Mouse (Mus musculus) midbrain, embryonic 11.5 days (tissue): ENCODE measurements around the gene Plxnc1. TPM values are rescaled to one million over a fixed set of nuclear protein-coding genes. Genes with fewer than 3 reads are reported as not detected.
A peak's percentile ranks its signal among the peaks of the same experiment; 100 is the strongest.

Experiments
- ATAC-seq: fragments of 200-750 bp; cut with Nextera tagmentation; 2 replicates; pipeline ENCODE4 v1.8.0; 2017; ENCODE audit warnings: moderate TSS enrichment, moderate library complexity; ENCODE audit not compliant: low FRiP score
- DNase-seq: peaks from one replicate; pipeline ENCODE4 v3.0.0; 2015; ENCODE audit warnings: low spot score; ENCODE audit errors: missing footprints
- H3K27ac ChIP-seq: fragments of 300-500 bp; sonication (generic); 2 replicates; pipeline ENCODE4 v1.5.1; 2014; ENCODE audit warnings: low read depth, low read length
- H3K27me3 ChIP-seq: fragments of 300-500 bp; sonication (generic); 2 replicates; pipeline ENCODE4 v1.6.1; 2014; ENCODE audit warnings: mild to moderate bottlenecking, low read length, moderate library complexity, mixed read lengths; ENCODE audit not compliant: control insufficient read depth, insufficient read depth
- H3K36me3 ChIP-seq: fragments of 300-500 bp; sonication (generic); 2 replicates; pipeline ENCODE4 v1.6.1; 2014; ENCODE audit warnings: mild to moderate bottlenecking, low read length, moderate library complexity, mixed read lengths; ENCODE audit not compliant: control insufficient read depth, insufficient read depth
- H3K4me1 ChIP-seq: fragments of 300-500 bp; sonication (generic); 2 replicates; pipeline ENCODE4 v1.6.1; 2014; ENCODE audit warnings: low read length; ENCODE audit not compliant: control insufficient read depth, insufficient read depth
- H3K4me2 ChIP-seq: fragments of 300-500 bp; sonication (generic); 2 replicates; pipeline ENCODE4 v1.6.1; 2014; ENCODE audit warnings: mild to moderate bottlenecking, moderate library complexity
- H3K4me3 ChIP-seq: fragments of 300-500 bp; sonication (generic); 2 replicates; pipeline ENCODE4 v1.5.1; 2014; ENCODE audit warnings: low read depth, low read length
- H3K9ac ChIP-seq: fragments of 300-500 bp; sonication (generic); 2 replicates; pipeline ENCODE4 v1.6.1; 2014; ENCODE audit warnings: low read length
- H3K9me3 ChIP-seq: fragments of 300-500 bp; sonication (generic); 2 replicates; pipeline ENCODE4 v1.6.1; 2016; ENCODE audit warnings: low read length; ENCODE audit not compliant: control insufficient read depth
- WGBS: fragments of 180-500 bp; shearing (Covaris S2); extraction: QIAGEN DNeasy Blood & Tissue Kit; methylation state at CpG from one replicate; pipeline ENCODE4 v1.1.7; 2014; 5-methylcytosine and 5-hydroxymethylcytosine counted together
- polyA plus RNA-seq: library from polyadenylated mRNA; unstranded; fragments of >200 nt; fragmentation: Nextera tagmentation; extraction: Ambion mirVana; gene quantifications from 2 replicates; pipeline ENCODE4 v1.2.1, GENCODE M21; 2014

The Plxnc1 gene
- polyA plus RNA-seq, 1 experiment from 2014 or later: 6.3 TPM

DNA sequence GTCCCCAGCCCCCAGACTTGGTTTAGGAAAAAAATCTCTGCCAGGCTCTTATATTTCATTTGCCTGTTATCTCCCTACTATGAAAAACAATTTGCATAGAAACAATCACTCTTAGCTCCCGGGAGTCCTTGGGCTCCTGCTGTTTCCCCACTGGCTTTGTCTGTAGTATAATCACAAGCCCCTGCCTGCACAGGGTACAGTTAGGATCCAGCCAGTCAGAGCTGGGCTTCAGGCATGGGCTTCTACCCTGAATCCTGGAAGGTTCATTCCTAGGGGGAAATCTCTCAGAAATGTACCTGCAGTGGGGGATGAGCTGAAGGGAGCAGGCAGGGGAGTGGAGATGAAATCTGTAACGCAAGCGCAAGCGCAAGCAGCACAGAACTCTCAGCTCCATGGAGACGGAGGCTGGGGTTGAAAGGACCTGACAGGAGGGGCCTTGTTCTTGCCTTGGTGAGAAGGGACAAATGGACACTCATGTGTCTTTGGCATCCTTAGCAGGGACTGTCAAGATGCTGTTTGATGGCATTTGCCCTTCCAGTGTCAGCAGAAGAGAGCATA lies 33.7 kb upstream of the Plxnc1 start:
- Histone ChIP-seq H3K9ac (peak overlapping the region; percentile 34; the same call in 1 of the 2 replicates), H3K27me3 (no peaks in the 10 kb centered on the region), H3K9me3 (no peaks in the 10 kb centered on the region), H3K4me3 (no peak overlapping the region), H3K36me3 (no peaks in the 10 kb centered on the region), H3K27ac (no peak overlapping the region), H3K4me2 (no peak overlapping the region), H3K4me1 (peaks cover 6% of the 10 kb centered on the region)
- DNase-seq: no peak
- 36% methylated on average over 5 of the region's 5 CpGs for WGBS
- peak; percentile 59; the same call in 1 of the 2 replicates for ATAC-seq

DNA sequence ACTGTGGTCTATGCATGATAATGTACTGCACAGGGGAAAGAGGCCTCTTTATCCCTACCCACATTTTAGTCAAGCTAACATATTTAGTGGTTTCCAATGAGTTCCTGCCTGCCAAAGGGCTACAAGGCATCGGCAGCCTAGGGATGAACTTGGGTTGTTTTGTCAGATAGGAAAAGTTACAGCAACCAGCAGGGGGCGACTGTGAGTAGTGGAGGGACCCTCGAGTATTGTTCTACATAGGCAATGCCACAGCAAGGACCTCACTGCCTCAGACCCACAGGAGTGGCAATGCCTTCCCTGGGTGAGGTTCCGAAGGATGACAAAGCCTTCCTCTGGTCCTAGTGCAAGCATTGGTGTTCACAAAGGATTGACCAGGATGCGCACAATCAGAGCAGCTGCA lies 31.7 kb upstream of the Plxnc1 start:
- Histone ChIP-seq H3K27me3 (no peaks in the 10 kb centered on the region), H3K9me3 (no peaks in the 10 kb centered on the region), H3K9ac (no peak overlapping the region), H3K36me3 (no peaks in the 10 kb centered on the region), H3K27ac (no peak overlapping the region), H3K4me1 (peaks cover 6% of the 10 kb centered on the region), H3K4me2 (no peak overlapping the region), H3K4me3 (no peak overlapping the region)
- ATAC-seq: no peak
- DNase-seq: peak; percentile 85
- WGBS: 63% methylated on average over 5 of the region's 5 CpGs

DNA sequence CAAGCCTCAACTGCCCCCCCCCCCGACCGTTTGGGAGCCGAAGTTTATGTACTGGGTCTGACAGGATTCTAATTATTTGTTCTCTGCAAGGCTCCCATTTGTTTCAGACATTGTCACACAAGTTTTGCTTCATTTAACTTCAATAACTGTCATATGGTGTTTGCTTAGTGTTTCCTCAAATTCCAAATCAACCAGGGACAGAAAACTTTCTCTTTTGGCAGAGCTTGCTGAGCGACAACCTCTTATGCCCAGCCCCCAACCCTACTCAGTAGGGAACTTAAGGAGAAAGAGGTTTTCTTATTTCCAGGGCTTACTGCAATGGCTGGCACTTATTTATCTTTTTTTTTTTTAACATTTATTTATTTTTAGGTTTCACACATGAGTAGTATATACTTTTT lies 30.5 kb upstream of the Plxnc1 start:
- Histone ChIP-seq H3K27ac (no peak overlapping the region), H3K36me3 (no peaks in the 10 kb centered on the region), H3K4me3 (no peak overlapping the region), H3K4me2 (no peak overlapping the region), H3K27me3 (no peaks in the 10 kb centered on the region), H3K9me3 (no peaks in the 10 kb centered on the region), H3K4me1 (peaks cover 6% of the 10 kb centered on the region), H3K9ac (no peak overlapping the region)
- 69% methylated on average over 4 of the region's 4 CpGs for WGBS
- ATAC-seq: no peak
- DNase-seq: no peak

DNA sequence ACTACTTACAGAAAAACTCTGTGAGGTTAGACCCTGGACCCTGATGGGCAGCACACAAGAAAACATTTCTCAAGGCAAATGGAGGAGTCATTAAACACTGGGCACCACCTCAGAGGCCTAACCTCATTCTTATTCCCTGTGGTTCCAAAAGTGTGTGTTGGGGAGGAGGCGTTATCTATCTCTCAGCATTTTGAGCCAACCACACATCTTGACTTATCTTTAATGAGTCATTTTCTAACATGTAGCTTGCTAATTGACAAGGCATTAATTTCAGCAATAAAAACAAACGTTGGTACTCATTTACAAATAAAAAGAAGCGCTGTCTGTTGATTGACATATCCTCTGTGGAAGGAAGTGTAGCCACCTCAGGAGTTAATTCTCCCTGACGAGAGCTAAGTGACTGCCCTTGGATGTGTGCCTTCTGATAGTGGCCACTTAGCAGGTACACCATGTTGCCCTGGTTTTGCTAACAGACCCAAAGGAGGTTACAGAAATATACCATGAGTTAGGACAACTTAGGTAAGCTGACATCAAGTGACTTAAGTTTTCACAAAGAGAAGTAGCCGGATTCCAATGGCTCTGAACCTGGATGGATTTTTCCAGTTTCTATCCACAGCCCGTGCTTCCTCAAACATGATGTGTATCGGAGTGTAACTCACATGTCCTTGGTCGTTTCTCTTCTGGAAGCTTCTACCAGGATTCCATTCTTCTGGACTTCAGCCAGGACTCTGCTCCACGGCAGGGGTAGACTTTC lies 29.9 kb upstream of the Plxnc1 start:
- no peak overlapping the region for H3K4me3 ChIP-seq
- H3K9me3 ChIP-seq: no peaks in the 10 kb centered on the region
- H3K4me2 ChIP-seq: no peak overlapping the region
- H3K9ac ChIP-seq: no peak overlapping the region
- no peak overlapping the region for H3K27ac ChIP-seq
- no peaks in the 10 kb centered on the region for H3K36me3 ChIP-seq
- DNase-seq (no peak), ATAC-seq (no peak)
- no peaks in the 10 kb centered on the region for H3K27me3 ChIP-seq
- 79% methylated on average over 9 of the region's 9 CpGs for WGBS
- peaks cover 6% of the 10 kb centered on the region for H3K4me1 ChIP-seq

DNA sequence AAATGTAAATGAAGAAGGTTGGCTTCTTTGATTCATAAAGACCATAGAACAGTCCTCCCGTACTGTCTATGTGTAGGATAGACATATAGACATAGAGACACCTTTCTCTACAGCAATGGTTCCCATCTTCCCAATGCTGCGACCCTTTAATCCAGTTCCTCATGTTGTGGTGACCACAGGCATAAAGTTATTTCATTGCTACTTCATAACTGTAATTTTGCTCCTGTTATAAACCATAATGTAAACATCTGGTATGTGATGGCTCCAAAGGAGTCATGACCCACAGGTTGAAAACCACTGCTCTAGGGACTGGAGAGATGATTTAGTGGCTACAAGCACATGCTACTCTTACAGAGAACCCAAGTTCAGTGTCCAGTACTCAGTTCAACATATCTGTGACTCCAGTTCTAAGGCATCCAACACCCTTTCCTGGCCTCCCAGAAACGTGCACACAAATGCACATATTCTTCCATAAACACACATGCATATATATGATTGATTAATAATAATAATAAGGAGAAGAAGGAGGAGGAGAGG lies 27.1 kb upstream of the Plxnc1 start:
- H3K9me3 ChIP-seq: no peaks in the 10 kb centered on the region

DNA sequence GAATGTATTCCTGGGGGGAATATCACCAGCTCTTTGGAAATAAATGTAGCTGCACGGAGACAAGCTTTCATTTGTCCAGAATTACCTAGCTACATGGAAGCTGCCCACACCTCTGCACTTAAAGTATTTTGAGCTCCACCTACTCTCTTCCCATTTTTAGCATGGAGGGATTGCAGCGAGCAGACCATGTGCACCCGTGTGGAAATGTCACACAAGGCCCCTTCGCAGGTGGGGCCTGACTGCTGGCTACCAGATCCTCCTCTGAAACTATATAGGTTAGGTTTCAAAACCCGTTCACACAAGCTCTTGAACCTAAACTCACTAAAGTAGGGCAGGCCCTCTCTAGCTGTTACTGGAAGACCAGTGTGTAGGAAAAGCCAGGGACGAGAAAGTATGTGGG lies 25.6 kb upstream of the Plxnc1 start:
- Histone ChIP-seq H3K27ac (no peak overlapping the region), H3K4me3 (no peak overlapping the region), H3K4me2 (no peak overlapping the region), H3K9me3 (no peaks in the 10 kb centered on the region), H3K36me3 (no peaks in the 10 kb centered on the region), H3K9ac (no peak overlapping the region), H3K4me1 (no peaks in the 10 kb centered on the region), H3K27me3 (no peaks in the 10 kb centered on the region)
- WGBS: 87% methylated on average over 6 of the region's 6 CpGs
- no peak for DNase-seq
- no peak for ATAC-seq

More for the DNA sequence above, 27.1 kb upstream of the Plxnc1 start:
- no peak for DNase-seq
- no peak overlapping the region for H3K9ac ChIP-seq
- H3K4me3 ChIP-seq: no peak overlapping the region
- H3K27me3 ChIP-seq: no peaks in the 10 kb centered on the region
- no peak overlapping the region for H3K27ac ChIP-seq
- 82% methylated on average over 3 of the region's 3 CpGs for WGBS
- no peak overlapping the region for H3K4me2 ChIP-seq
- ATAC-seq: no peak
- H3K4me1 ChIP-seq: no peaks in the 10 kb centered on the region
- H3K36me3 ChIP-seq: no peaks in the 10 kb centered on the region

DNA sequence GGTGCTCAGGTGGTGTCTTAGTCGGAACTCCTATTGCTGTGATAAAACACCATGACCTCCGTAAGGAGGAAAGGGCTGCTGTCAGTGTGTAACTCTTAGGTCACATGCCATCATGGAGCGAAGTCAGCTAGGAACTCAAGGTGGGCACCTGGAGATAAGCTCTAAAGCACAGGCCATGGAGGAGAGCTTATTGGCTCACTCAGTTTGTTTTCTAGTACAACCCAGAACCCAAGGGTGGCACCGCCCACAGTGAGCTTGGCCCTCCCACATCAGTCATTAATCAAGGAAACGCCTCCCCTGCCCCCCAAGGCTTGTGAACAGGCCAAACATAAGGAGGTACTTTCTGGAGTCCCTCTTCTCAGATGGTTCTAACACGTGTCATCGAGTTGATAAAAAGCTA lies 22.8 kb upstream of the Plxnc1 start:
- H3K4me1 ChIP-seq: no peaks in the 10 kb centered on the region
- H3K36me3 ChIP-seq: no peaks in the 10 kb centered on the region
- DNase-seq (no peak), ATAC-seq (no peak)
- no peak overlapping the region for H3K9ac ChIP-seq
- H3K4me3 ChIP-seq: no peak overlapping the region
- H3K27ac ChIP-seq: no peak overlapping the region
- no peak overlapping the region for H3K4me2 ChIP-seq
- no peaks in the 10 kb centered on the region for H3K27me3 ChIP-seq
- peaks cover 6% of the 10 kb centered on the region; the same call in 1 of the 2 replicates for H3K9me3 ChIP-seq
- 89% methylated on average over 7 of the region's 7 CpGs for WGBS

DNA sequence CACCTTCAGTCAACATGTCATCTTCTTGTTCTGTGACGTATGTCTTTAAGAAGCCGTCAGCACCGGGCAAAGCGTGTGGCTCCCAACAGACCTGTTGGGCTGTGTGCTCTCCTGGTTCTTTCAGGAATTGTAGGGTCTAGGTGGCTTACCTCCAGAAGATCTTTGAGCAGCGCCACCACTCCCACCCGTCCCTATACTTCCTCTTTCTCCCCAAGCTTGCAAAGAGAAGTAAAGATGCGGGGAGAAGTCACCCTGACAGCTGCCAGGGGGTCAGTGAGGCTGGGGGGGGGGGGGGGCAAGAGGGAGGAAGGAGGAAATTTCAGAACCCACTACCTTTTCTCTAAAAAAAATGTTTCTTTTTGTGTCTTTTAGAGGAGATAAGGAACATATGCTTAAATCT lies 22.2 kb upstream of the Plxnc1 start:
- no peak overlapping the region for H3K9ac ChIP-seq
- WGBS: 90% methylated on average over 7 of the region's 7 CpGs
- no peaks in the 10 kb centered on the region for H3K27me3 ChIP-seq
- DNase-seq: no peak
- peaks cover 6% of the 10 kb centered on the region; the same call in 1 of the 2 replicates for H3K9me3 ChIP-seq
- H3K4me2 ChIP-seq: no peak overlapping the region
- no peaks in the 10 kb centered on the region for H3K4me1 ChIP-seq
- H3K4me3 ChIP-seq: no peak overlapping the region
- no peak for ATAC-seq
- no peaks in the 10 kb centered on the region for H3K36me3 ChIP-seq
- no peak overlapping the region for H3K27ac ChIP-seq

DNA sequence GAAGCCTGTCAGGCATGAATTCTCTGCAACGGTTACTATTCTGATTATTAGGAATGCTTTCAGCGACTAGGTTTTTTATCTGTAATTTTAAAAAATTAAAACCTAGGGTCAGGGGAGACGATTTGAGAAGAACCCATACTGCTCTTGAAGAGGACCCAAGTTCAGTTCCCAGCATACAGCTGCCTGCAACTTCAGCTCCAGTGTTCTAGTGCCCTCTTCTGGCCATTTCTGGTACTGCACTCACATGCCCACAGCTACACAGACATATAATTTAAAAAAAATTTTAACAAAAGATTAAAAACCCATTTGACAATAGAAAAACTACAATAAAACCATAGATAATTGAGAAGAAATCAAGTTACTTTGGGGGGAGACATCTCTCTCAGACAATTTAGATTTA lies 20.5 kb upstream of the Plxnc1 start:
- DNase-seq (no peak), ATAC-seq (no peak)
- no peak overlapping the region for H3K9ac ChIP-seq
- H3K4me1 ChIP-seq: no peaks in the 10 kb centered on the region
- no peak overlapping the region for H3K27ac ChIP-seq
- no peak overlapping the region for H3K4me3 ChIP-seq
- H3K27me3 ChIP-seq: no peaks in the 10 kb centered on the region
- H3K36me3 ChIP-seq: no peaks in the 10 kb centered on the region
- 84% methylated on average over 3 of the region's 3 CpGs for WGBS
- H3K9me3 ChIP-seq: peaks cover 6% of the 10 kb centered on the region; the same call in 1 of the 2 replicates
- H3K4me2 ChIP-seq: no peak overlapping the region
